Mouse (Mus musculus) CH12.LX (cell line): ENCODE measurements around the gene Fbxo22. TPM values are rescaled to one million over a fixed set of nuclear protein-coding genes. Genes with fewer than 3 reads are reported as not detected.

Source experiments
- DNase-seq: peaks from one replicate; pipeline ENCODE4 v3.0.0-alpha.2; 2013; ENCODE audit errors: extremely low read depth
- H3K27ac ChIP-seq: 2 replicates; pipeline ENCODE4 v1.5.1; 2012; ENCODE audit warnings: low read depth, mild to moderate bottlenecking, control low read depth, moderate library complexity; ENCODE audit not compliant: insufficient read depth
- H3K27me3 ChIP-seq: replicated peaks from 2 replicates; pipeline ENCODE3; 2012; ENCODE audit warnings: inconsistent platforms
- H3K36me3 ChIP-seq, 2 experiments: replicated peaks in 1 of 2; 2 replicates each; pipeline versions ENCODE3 to v1.6.1; 2012; ENCODE audit warnings: inconsistent platforms in 1 of 2, low read length in 1 of 2, mild to moderate bottlenecking in 1 of 2, mixed read lengths in 1 of 2, moderate library complexity in 1 of 2; ENCODE audit not compliant: control insufficient read depth in 1 of 2, insufficient read depth in 1 of 2
- H3K4me1 ChIP-seq, 2 experiments: 2 replicates each; pipeline ENCODE4 v1.6.1; 2012; ENCODE audit warnings: inconsistent platforms in 1 of 2, moderate library complexity in 1 of 2; ENCODE audit not compliant: insufficient read depth in 2 of 2, control insufficient read depth in 1 of 2
- H3K4me2 ChIP-seq: 2 replicates; pipeline ENCODE4 v1.6.1; 2012; ENCODE audit warnings: low read depth, mild to moderate bottlenecking, control low read depth; ENCODE audit not compliant: poor library complexity, insufficient read depth, severe bottlenecking
- H3K4me3 ChIP-seq, 3 experiments: fragments of 150-350 bp in 1 of 3; sonication (generic) in 1 of 3; replicated peaks in 1 of 3; 2 replicates each; pipeline versions ENCODE3 to v1.5.1; 2011 to 2012; ENCODE audit warnings: low read depth in 2 of 3, low read length in 2 of 3, mild to moderate bottlenecking in 2 of 3, moderate library complexity in 2 of 3, control low read depth in 1 of 3, improper control_type of control experiment in 1 of 3, inconsistent platforms in 1 of 3, mixed read lengths in 1 of 3; ENCODE audit not compliant: poor library complexity in 1 of 3
- H3K79me2 ChIP-seq: replicated peaks from 2 replicates; pipeline ENCODE4 v1.6.1; 2012; ENCODE audit warnings: mild to moderate bottlenecking, moderate library complexity; ENCODE audit not compliant: control insufficient read depth, poor library complexity, insufficient read depth, severe bottlenecking; ENCODE audit errors: extremely low read depth
- H3K9ac ChIP-seq: 2 replicates; pipeline ENCODE4 v1.6.1; 2012; ENCODE audit warnings: low read depth, mild to moderate bottlenecking, control low read depth, moderate library complexity; ENCODE audit not compliant: insufficient read depth
- H3K9me3 ChIP-seq: replicated peaks from 2 replicates; pipeline ENCODE3; 2012; ENCODE audit warnings: low read length, inconsistent platforms, mixed read lengths
- BHLHE40 ChIP-seq: IDR thresholded peaks from 2 replicates; pipeline ENCODE4 v1.6.1; 2011; ENCODE audit warnings: mild to moderate bottlenecking, low read depth, low read length, improper control_type of control experiment
- CHD1 ChIP-seq: IDR thresholded peaks from 2 replicates; pipeline ENCODE4 v1.6.1; 2012; ENCODE audit warnings: low read depth, low read length, improper control_type of control experiment, inconsistent platforms
- E2F4 ChIP-seq: IDR thresholded peaks from 2 replicates; pipeline ENCODE4 v1.6.1; 2011; ENCODE audit warnings: low read depth, low read length, improper control_type of control experiment; ENCODE audit not compliant: insufficient replicate concordance
- ELF1 ChIP-seq: IDR thresholded peaks from 2 replicates; pipeline ENCODE4 v1.6.1; 2014; ENCODE audit warnings: low read depth, mild to moderate bottlenecking, inconsistent platforms, low read length, improper control_type of control experiment
- ETS1 ChIP-seq: conservative IDR thresholded peaks from 2 replicates; pipeline ENCODE4 v1.6.1; 2012; ENCODE audit warnings: low read depth, mild to moderate bottlenecking, inconsistent platforms, low read length, improper control_type of control experiment, moderate library complexity
- GABPA ChIP-seq: IDR thresholded peaks from 2 replicates; pipeline ENCODE4 v1.6.1; 2012; ENCODE audit warnings: low read depth, low read length, improper control_type of control experiment, inconsistent platforms; ENCODE audit not compliant: insufficient replicate concordance
- HCFC1 ChIP-seq: IDR thresholded peaks from 2 replicates; pipeline ENCODE4 v1.6.1; 2012; ENCODE audit warnings: low read depth, mild to moderate bottlenecking, inconsistent platforms, low read length, improper control_type of control experiment
- JUN ChIP-seq: IDR thresholded peaks from 2 replicates; pipeline ENCODE4 v1.6.1; 2011; ENCODE audit warnings: low read depth, mild to moderate bottlenecking, low read length, improper control_type of control experiment, moderate library complexity; ENCODE audit not compliant: insufficient read depth
- MEF2A ChIP-seq: IDR thresholded peaks from 2 replicates; pipeline ENCODE4 v1.6.1; 2014; ENCODE audit warnings: low read depth, mild to moderate bottlenecking, inconsistent platforms, low read length, improper control_type of control experiment, borderline replicate concordance
- MXI1 ChIP-seq: IDR thresholded peaks from 2 replicates; pipeline ENCODE4 v1.6.1; 2011; ENCODE audit warnings: mild to moderate bottlenecking, low read depth, low read length, improper control_type of control experiment
- MYC ChIP-seq: IDR thresholded peaks from 2 replicates; pipeline ENCODE4 v1.6.1; 2011; ENCODE audit warnings: low read depth, mild to moderate bottlenecking, improper control_type of control experiment, low read length
- PAX5 ChIP-seq: IDR thresholded peaks from 2 replicates; pipeline ENCODE4 v1.6.1; 2012; ENCODE audit warnings: low read length, inconsistent platforms, mixed read lengths
- RAD21 ChIP-seq: IDR thresholded peaks from 2 replicates; pipeline ENCODE4 v1.6.1; 2011; ENCODE audit warnings: low read depth, mild to moderate bottlenecking, low read length, improper control_type of control experiment, moderate library complexity
- SMC3 ChIP-seq: IDR thresholded peaks from 2 replicates; pipeline ENCODE4 v1.6.1; 2011; ENCODE audit warnings: low read depth, low read length, improper control_type of control experiment
- ZC3H11A ChIP-seq: IDR thresholded peaks from 2 replicates; pipeline ENCODE4 v1.6.1; 2012; ENCODE audit warnings: low read depth, mild to moderate bottlenecking, inconsistent platforms, low read length, improper control_type of control experiment
- dilution Hi-C: fragments of 300-500 bp; cut with MboI; formaldehyde crosslinking; loops from 2 replicates; pipeline ENCODE4 v1.14.3; 2020; ENCODE audit warnings: low sequenced_read_pairs; ENCODE audit not compliant: extremely low pct_unique_long_range_greater_than_20kb, extremely low pct_ligation_motif_present
- in situ Hi-C: fragments of 300-500 bp; cut with MboI; formaldehyde crosslinking; loops from 3 replicates; pipeline ENCODE4 v1.14.3; 2019; ENCODE audit warnings: low sequenced_read_pairs, low pct_ligation_motif_present, low pct_unique_long_range_greater_than_20kb, mixed read lengths
- polyA plus RNA-seq: library from polyadenylated mRNA; unstranded; fragments of >175 nt; gene quantifications from 2 replicates; pipeline ENCODE4 v1.2.1, GENCODE M21; 2012; ENCODE audit warnings: low read depth; ENCODE audit not compliant: insufficient read length
- total RNA-seq, 2 experiments: library from RNA; depleted of rRNA; stranded (reverse); fragments of 300-350 nt in 1 of 2; fragments of >200 nt in 1 of 2; gene quantifications; 2 replicates each; pipeline ENCODE4 v1.2.3; 2012 to 2014

Fbxo22 gene
- total and polyA plus RNA-seq, 3 experiments, result 21.4 to 41.8 (median 38.5) TPM

- no peaks in the 10 kb centered on the region for H3K27me3 ChIP-seq
- peaks cover 3 to 13% of the 10 kb centered on the region in 2 experiments; a peak in 3 of 4 replicates for H3K4me1 ChIP-seq
- H3K79me2 ChIP-seq, result no peaks in the 10 kb centered on the region
- no peak for DNase-seq
- no peak for TF ChIP-seq CHD1
- TF ChIP-seq RAD21, result no peak
- TF ChIP-seq MYC, result no peak
- TF ChIP-seq HCFC1, result no peak
- TF ChIP-seq, all 38 proteins: peak for 0
- Histone ChIP-seq H3K9me3 (no peaks in the 10 kb centered on the region), H3K9ac (no peak overlapping the region), H3K4me2 (no peak overlapping the region), H3K4me3 (no peak overlapping the region), H3K36me3 (no peaks in the 10 kb centered on the region), H3K27ac (no peak overlapping the region)
- dilution Hi-C loops, result no loop called here
- in situ Hi-C loops, result no loop called here
Measured at GRCm38 (mm10) chr9:55257105-55257504, 48.4 kb downstream of the Fbxo22 start.

DNA sequence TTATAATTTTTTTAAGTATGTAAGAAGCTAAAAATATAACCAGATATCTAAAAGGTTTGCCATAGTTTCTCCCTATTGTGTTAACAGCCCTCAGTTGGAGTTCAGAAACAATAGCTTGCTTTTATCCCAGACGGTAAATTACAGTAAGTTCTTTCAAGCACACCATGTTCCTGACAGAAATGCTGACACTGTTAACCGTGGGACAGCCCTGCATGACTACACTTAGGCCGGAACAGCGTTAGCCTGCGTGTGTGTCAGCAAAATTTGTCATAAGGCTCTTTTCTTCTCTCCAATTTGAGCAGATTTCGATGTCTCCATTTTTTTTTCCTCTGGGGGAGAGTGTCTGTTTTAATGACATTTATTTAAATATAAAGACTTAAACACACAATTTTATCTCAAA is 51.0 kb downstream of the Fbxo22 start:
- in situ Hi-C loops, result no loop called here
- Histone ChIP-seq H3K9me3 (no peaks in the 10 kb centered on the region), H3K27me3 (no peaks in the 10 kb centered on the region), H3K4me1 (peaks cover 0 to 2% of the 10 kb centered on the region in 2 experiments; a peak in 1 of 4 replicates), H3K4me2 (no peak overlapping the region)
- TF ChIP-seq ZC3H11A (no peak), BHLHE40 (no peak), SMC3 (no peak), JUN (no peak), PAX5 (no peak), ETS1 (no peak), E2F4 (no peak), ELF1 (no peak), GABPA (no peak), MEF2A (no peak), MXI1 (no peak)
- TF ChIP-seq, all 38 proteins: peak for 0
- no peak for DNase-seq
- dilution Hi-C loops, result no loop called here
- no peak overlapping the region for H3K9ac ChIP-seq
- H3K4me3 ChIP-seq, result no peak overlapping the region
- H3K27ac ChIP-seq, result no peak overlapping the region
- H3K36me3 ChIP-seq, result no peaks in the 10 kb centered on the region
- H3K79me2 ChIP-seq, result no peaks in the 10 kb centered on the region
